Mouse (Mus musculus) C2C12 (cell line): ENCODE results near the gene Zfp503. TPM values are rescaled to one million over a fixed set of nuclear protein-coding genes. Genes with fewer than 3 reads are reported as not detected.

ENCODE experiments used
- H3K27me3 ChIP-seq: one replicate; pipeline ENCODE4 v1.6.1; 2011; ENCODE audit not compliant: control insufficient read depth, insufficient read depth, insufficient read length
- H3K36me3 ChIP-seq: one replicate; pipeline ENCODE4 v1.6.1; 2011; ENCODE audit not compliant: control insufficient read depth, insufficient read depth
- H3K4me3 ChIP-seq: one replicate; pipeline ENCODE4 v1.5.1; 2011; ENCODE audit warnings: mild to moderate bottlenecking, control low read depth; ENCODE audit not compliant: poor library complexity, insufficient read depth, severe bottlenecking
- H3K79me2 ChIP-seq: one replicate; pipeline ENCODE4 v1.6.1; 2011; ENCODE audit not compliant: control insufficient read depth, insufficient read depth
- H3K79me3 ChIP-seq: one replicate; pipeline ENCODE4 v1.6.1; 2011; ENCODE audit warnings: low read depth, control low read depth
- H3ac ChIP-seq: one replicate; pipeline ENCODE3; 2011; ENCODE audit warnings: low read depth; ENCODE audit not compliant: control insufficient read depth, insufficient read length
- CEBPB ChIP-seq: IDR thresholded peaks from one replicate; pipeline ENCODE4 v1.6.1; 2011; ENCODE audit warnings: low read depth, mild to moderate bottlenecking, control low read depth, moderate library complexity
- CTCF ChIP-seq: IDR thresholded peaks from one replicate; pipeline ENCODE4 v1.5.1; 2011; ENCODE audit not compliant: control insufficient read depth, insufficient read depth, insufficient read length
- FOSL1 ChIP-seq: IDR thresholded peaks from one replicate; pipeline ENCODE4 v1.8.0; 2011; ENCODE audit warnings: mild to moderate bottlenecking, low read length; ENCODE audit not compliant: poor library complexity, insufficient read depth, severe bottlenecking
- MAX ChIP-seq: IDR thresholded peaks from one replicate; pipeline ENCODE4 v1.6.1; 2011; ENCODE audit warnings: mild to moderate bottlenecking, control low read depth
- MYOD1 ChIP-seq: IDR thresholded peaks from one replicate; pipeline ENCODE4 v1.6.1; 2011; ENCODE audit warnings: low read depth; ENCODE audit not compliant: control insufficient read depth, insufficient read length
- MYOG ChIP-seq: IDR thresholded peaks from one replicate; pipeline ENCODE4 v1.6.1; 2011; ENCODE audit not compliant: control insufficient read depth, insufficient read length; ENCODE audit errors: extremely low read depth
- USF1 ChIP-seq: IDR thresholded peaks from one replicate; pipeline ENCODE4 v1.6.1; 2011; ENCODE audit warnings: low read depth, mild to moderate bottlenecking, control low read depth, moderate library complexity
- polyA plus RNA-seq: library from polyadenylated mRNA; unstranded; fragments of >200 nt; fragmentation: generic; extraction: Trizol; gene quantifications from one replicate; pipeline ENCODE4 v1.2.1, GENCODE M21; 2012; ENCODE audit warnings: missing spikeins

Gene Zfp503
- polyA plus RNA-seq, 1 experiment: 5.3 TPM

- Histone ChIP-seq H3K79me2 (no peaks in the 10 kb centered on the region), H3K79me3 (no peaks in the 10 kb centered on the region), H3K36me3 (no peaks in the 10 kb centered on the region), H3ac (no peak overlapping the region), H3K27me3 (no peaks in the 10 kb centered on the region), H3K4me3 (no peak overlapping the region)
- TF ChIP-seq USF1: no peak
- no peak for TF ChIP-seq CEBPB
- TF ChIP-seq FOSL1: no peak
Measured at GRCm38 (mm10) chr14:21966276-21966675, 23.1 kb downstream of the Zfp503 start.

GRCm38 (mm10) chr14:21962381-21963050, 26.9 kb downstream of the Zfp503 start:
- no peaks in the 10 kb centered on the region for H3K79me2 ChIP-seq
- no peak overlapping the region for H3K4me3 ChIP-seq
- H3ac ChIP-seq: no peak overlapping the region
- H3K79me3 ChIP-seq: no peaks in the 10 kb centered on the region
- no peaks in the 10 kb centered on the region for H3K27me3 ChIP-seq
- no peaks in the 10 kb centered on the region for H3K36me3 ChIP-seq
- TF ChIP-seq MYOG (no peak), CTCF (no peak), CEBPB (no peak), USF1 (no peak), FOSL1 (no peak), MYOD1 (no peak), MAX (no peak)

GRCm38 (mm10) chr14:21959243-21959642, 30.2 kb downstream of the Zfp503 start:
- H3K4me3 ChIP-seq: no peak overlapping the region
- H3K79me2 ChIP-seq: no peaks in the 10 kb centered on the region
- H3K27me3 ChIP-seq: no peaks in the 10 kb centered on the region
- TF ChIP-seq FOSL1 (no peak), MYOD1 (no peak), CEBPB (no peak)
- no peak overlapping the region for H3ac ChIP-seq
- H3K36me3 ChIP-seq: no peaks in the 10 kb centered on the region
- no peaks in the 10 kb centered on the region for H3K79me3 ChIP-seq

- Histone ChIP-seq H3K4me3 (no peak overlapping the region), H3K36me3 (no peaks in the 10 kb centered on the region), H3K79me2 (no peaks in the 10 kb centered on the region), H3K27me3 (no peaks in the 10 kb centered on the region), H3ac (no peak overlapping the region), H3K79me3 (no peaks in the 10 kb centered on the region)
- TF ChIP-seq CEBPB: no peak
- no peak for TF ChIP-seq MYOG
- TF ChIP-seq USF1: no peak
- no peak for TF ChIP-seq MAX
- no peak for TF ChIP-seq FOSL1
- no peak for TF ChIP-seq CTCF
- no peak for TF ChIP-seq MYOD1
Measured at GRCm38 (mm10) chr14:21958643-21959042, 30.8 kb downstream of the Zfp503 start.

DNA sequence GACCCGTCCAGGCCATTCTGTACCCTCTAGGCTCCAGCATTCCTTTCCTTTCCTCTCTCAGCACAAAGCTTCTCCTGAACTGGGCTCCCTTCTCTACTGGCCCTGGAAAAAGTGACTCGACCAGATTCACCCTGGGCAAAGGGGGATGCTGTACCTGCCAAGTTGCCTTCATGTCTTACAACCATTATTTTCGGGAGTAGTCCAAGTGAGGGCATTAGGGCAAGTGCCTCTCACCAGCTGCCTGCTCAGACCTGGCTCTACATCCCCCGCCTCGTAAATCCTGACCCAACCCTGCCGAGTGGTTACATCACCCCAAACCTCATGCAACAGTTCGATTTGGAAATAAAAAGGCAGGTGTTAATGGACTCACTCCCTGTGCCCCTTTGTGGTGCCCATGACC, 36.9 kb downstream of the Zfp503 start:
- H3ac ChIP-seq: no peak overlapping the region
- H3K27me3 ChIP-seq: no peaks in the 10 kb centered on the region
- no peaks in the 10 kb centered on the region for H3K36me3 ChIP-seq
- TF ChIP-seq CTCF (no peak), MAX (no peak), MYOG (no peak)
- no peak overlapping the region for H3K4me3 ChIP-seq
- H3K79me3 ChIP-seq: no peaks in the 10 kb centered on the region
- no peaks in the 10 kb centered on the region for H3K79me2 ChIP-seq

DNA sequence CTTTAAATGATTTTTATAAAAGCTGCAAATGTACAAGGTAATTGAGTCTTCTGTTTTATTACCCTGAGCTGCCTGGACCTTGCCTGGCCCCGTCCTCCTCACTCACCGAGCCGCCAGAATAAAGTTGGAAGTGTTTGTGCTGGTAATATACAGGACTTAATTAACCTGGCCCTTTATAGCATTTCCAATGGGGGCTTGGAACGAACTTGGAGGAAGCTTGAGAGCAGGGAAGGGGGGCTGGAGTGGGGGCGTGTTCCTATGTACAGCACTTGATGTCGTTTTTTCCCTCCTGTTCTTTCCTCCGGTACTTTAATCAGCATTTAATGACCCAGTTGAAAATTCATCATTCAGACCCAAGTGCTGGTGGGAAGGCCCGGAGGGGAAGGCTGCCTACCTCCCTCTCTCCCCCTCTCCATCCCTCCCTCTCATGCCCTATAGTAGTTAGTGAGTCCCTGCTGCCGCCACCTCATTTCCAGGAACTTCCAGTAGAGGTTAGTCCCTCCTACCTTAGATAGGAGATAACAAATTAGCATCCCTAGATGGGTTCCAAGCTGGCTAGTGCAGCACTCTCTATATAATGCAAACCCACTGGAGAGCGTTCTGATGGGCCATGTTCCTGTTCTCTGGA, 37.4 kb downstream of the Zfp503 start:
- no peak overlapping the region for H3K4me3 ChIP-seq
- no peaks in the 10 kb centered on the region for H3K79me2 ChIP-seq
- no peaks in the 10 kb centered on the region for H3K27me3 ChIP-seq
- H3K79me3 ChIP-seq: no peaks in the 10 kb centered on the region
- no peaks in the 10 kb centered on the region for H3K36me3 ChIP-seq
- no peak overlapping the region for H3ac ChIP-seq
- no peak for TF ChIP-seq USF1
- TF ChIP-seq MYOG: no peak
- no peak for TF ChIP-seq FOSL1
- no peak for TF ChIP-seq CTCF
- TF ChIP-seq MYOD1: no peak
- no peak for TF ChIP-seq MAX
- TF ChIP-seq CEBPB: no peak

DNA sequence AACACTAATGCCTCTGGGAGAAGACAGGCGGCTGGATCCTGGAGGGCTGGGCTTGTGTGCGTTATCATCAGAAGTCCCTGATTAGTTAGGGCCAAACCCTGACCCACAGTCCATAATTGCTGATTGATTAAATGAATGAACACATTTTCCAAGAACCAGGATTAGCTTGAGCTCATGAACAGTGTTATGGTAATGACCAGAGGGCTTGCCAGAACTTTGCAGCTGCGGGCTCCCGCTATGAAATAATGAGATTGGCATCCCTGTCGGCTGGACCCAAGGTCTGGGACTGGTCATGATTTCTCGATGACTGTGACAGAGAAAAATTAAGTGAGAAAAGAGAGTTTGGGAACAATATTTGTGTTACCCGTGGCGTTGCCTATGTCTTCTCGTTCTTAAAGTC, 44.5 kb downstream of the Zfp503 start:
- Histone ChIP-seq H3K79me3 (no peaks in the 10 kb centered on the region), H3ac (no peak overlapping the region), H3K36me3 (no peaks in the 10 kb centered on the region), H3K4me3 (no peak overlapping the region), H3K27me3 (no peaks in the 10 kb centered on the region), H3K79me2 (no peaks in the 10 kb centered on the region)
- TF ChIP-seq USF1: no peak
- TF ChIP-seq FOSL1: no peak
- TF ChIP-seq CTCF: no peak
- TF ChIP-seq MYOG: no peak
- no peak for TF ChIP-seq CEBPB
- no peak for TF ChIP-seq MYOD1
